Mouse (Mus musculus): ENCODE measurements around the gene Platr17. TPM values are rescaled to one million over a fixed set of nuclear protein-coding genes. Genes with fewer than 3 reads are reported as not detected.

Platr17 gene
- total RNA-seq, 2 experiments from 2014 or later, result not detected

Small RNA genes within 50 kb of the gene (microRNA-seq; reads per million reads assigned to microRNA genes)
- not detected for gene Gm27740

Other genes with a start within 250 kb of the Platr17 start
- gene Hnrnpm, start 218.3 kb upstream of the Platr17 start, total RNA-seq (2021), result 100 to 1,000 TPM; 145 to 171 TPM
- gene March2, start 186.5 kb upstream of the Platr17 start, total RNA-seq (2021), result 10 to 100 TPM; 67.5 to 67.8 TPM
- gene Rab11b, start 144.6 kb upstream of the Platr17 start, total RNA-seq (2021), result 100 to 1,000 TPM; 194 to 218 TPM
- 10 to 100 TPM; 22.5 to 43.8 TPM for gene Angptl4, start 123.3 kb upstream of the Platr17 start, total RNA-seq (2021)
- 10 to 100 TPM; 31.6 to 33.4 TPM for gene Kank3, start 94.6 kb upstream of the Platr17 start, total RNA-seq (2021)
- gene Rps28, start 80.6 kb upstream of the Platr17 start, total RNA-seq (2021), result 1,000 to 10,000 TPM; 1,603 to 1,661 TPM
- gene Ndufa7, start 80.6 kb upstream of the Platr17 start, total RNA-seq (2021), result 100 to 1,000 TPM; 292 to 312 TPM
- 10 to 100 TPM; 14.1 to 16.5 TPM for gene Cd320, start 62.0 kb upstream of the Platr17 start, total RNA-seq (2021)
- not detected for gene Gm7029, start 31.3 kb upstream of the Platr17 start, total RNA-seq (2021)
- 10 to 100 TPM; 16.5 to 18.9 TPM for gene Kifc1, start 14.5 kb upstream of the Platr17 start, total RNA-seq (2021)
- 10 to 100 TPM; 21.9 to 24.9 TPM for gene Daxx, start 4.3 kb downstream of the Platr17 start, total RNA-seq (2021)
- gene Tapbp, start 10.8 kb downstream of the Platr17 start, total RNA-seq (2021), result 10 to 100 TPM; 43.2 to 43.9 TPM
- gene Zbtb22, start 10.8 kb downstream of the Platr17 start, total RNA-seq (2021), result 10 to 100 TPM; 24.9 to 26.8 TPM
- 10 to 100 TPM; 43.2 to 48.4 TPM for gene Rgl2, start 24.4 kb downstream of the Platr17 start, total RNA-seq (2021)
- gene Pfdn6, start 35.2 kb downstream of the Platr17 start, total RNA-seq (2021), result 10 to 100 TPM; 73.2 to 74.5 TPM
- 10 to 100 TPM; 18.8 to 20.0 TPM for gene Wdr46, start 35.5 kb downstream of the Platr17 start, total RNA-seq (2021)
- gene B3galt4, start 46.4 kb downstream of the Platr17 start, total RNA-seq (2021), result 1 to 10 TPM; 3.8 to 4.5 TPM
- 10 to 100 TPM; 37.4 to 38.6 TPM for gene Vps52, start 50.7 kb downstream of the Platr17 start, total RNA-seq (2021)
- gene Rps18, start 50.9 kb downstream of the Platr17 start, total RNA-seq (2021), result 100 to 1,000 TPM; 863 to 945 TPM
- 10 to 100 TPM; 38.8 to 51.5 TPM for gene H2-K1, start 95.2 kb downstream of the Platr17 start, total RNA-seq (2021)
- 10 to 100 TPM; 19.3 to 20.9 TPM for gene Ring1, start 119.5 kb downstream of the Platr17 start, total RNA-seq (2021)
- gene H2-Ke6, start 122.9 kb downstream of the Platr17 start, total RNA-seq (2021), result 10 to 100 TPM; 60.4 to 61.7 TPM
- 100 to 1,000 TPM in 1 of 2 experiments, 10 to 100 TPM in 1; 98.5 to 107 TPM for gene Slc39a7, start 126.5 kb downstream of the Platr17 start, total RNA-seq (2021)
- gene Rxrb, start 126.7 kb downstream of the Platr17 start, total RNA-seq (2021), result 10 to 100 TPM; 43.6 to 49.4 TPM
- gene Col11a2, start 134.3 kb downstream of the Platr17 start, total RNA-seq (2021), result 10 to 100 TPM; 45.4 to 77.3 TPM
- not detected for gene H2-Oa, start 187.2 kb downstream of the Platr17 start, total RNA-seq (2021)
- 1 to 10 TPM; 7.6 to 8.7 TPM for gene H2-DMa, start 214.4 kb downstream of the Platr17 start, total RNA-seq (2021)
- 100 to 1,000 TPM; 125 to 136 TPM for gene Brd2, start 217.5 kb downstream of the Platr17 start, total RNA-seq (2021)
- gene H2-DMb2, start 238.2 kb downstream of the Platr17 start, total RNA-seq (2021), result under 1 TPM; 0.36 to 0.37 TPM
- gene H2-DMb1, start 247.9 kb downstream of the Platr17 start, total RNA-seq (2021), result 1 to 10 TPM in 1 of 2 experiments, under 1 TPM in 1; 0.70 to 1.4 TPM

All from gastrocnemius, postnatal 4 days (tissue).